Mouse (Mus musculus) right cerebral cortex, postnatal 25 days (tissue): ENCODE results near the gene Shtn1.

Experiments
- DNase-seq: peaks from one replicate; pipeline ENCODE4 v3.0.0; 2022

The Shtn1 gene

GRCm38 (mm10) chr19:58968731-58969506, 107.0 kb downstream of the Shtn1 start:
- no peak for DNase-seq

GRCm38 (mm10) chr19:58963011-58963410, 112.9 kb downstream of the Shtn1 start:
- no peak for DNase-seq

- DNase-seq = no peak
Measured at GRCm38 (mm10) chr19:58954779-58955178, 121.1 kb downstream of the Shtn1 start.

GRCm38 (mm10) chr19:58952236-58952635, 123.7 kb downstream of the Shtn1 start:
- DNase-seq = no peak

- DNase-seq = no peak
Measured at GRCm38 (mm10) chr19:58951521-58951920, 124.4 kb downstream of the Shtn1 start.

- no peak for DNase-seq
Measured at GRCm38 (mm10) chr19:58945959-58946358, 129.9 kb downstream of the Shtn1 start.

- DNase-seq = peak; percentile 97
Measured at GRCm38 (mm10) chr19:58942841-58943828, 132.8 kb downstream of the Shtn1 start, which contains the start of the genes Eno4 and Hspa12a. TSS of gene Eno4 (plus strand) at chr19:58943425. TSS of gene Hspa12a (minus strand) at chr19:58943654.

GRCm38 (mm10) chr19:58933062-58933461, 142.8 kb downstream of the Shtn1 start:
- DNase-seq = no peak

GRCm38 (mm10) chr19:58931081-58931800, 144.7 kb downstream of the Shtn1 start:
- DNase-seq = no peak
